Mouse (Mus musculus) spleen, embryonic (tissue): ENCODE results near the gene Smurf1.

Source experiments
- CTCF ChIA-PET: fragments of 350-600 bp; sonication (Branson Sonifier 250); formaldehyde crosslinking; loops from one replicate; lab custom pipeline; 2022; lab: Charles Lee

Smurf1 gene

DNA sequence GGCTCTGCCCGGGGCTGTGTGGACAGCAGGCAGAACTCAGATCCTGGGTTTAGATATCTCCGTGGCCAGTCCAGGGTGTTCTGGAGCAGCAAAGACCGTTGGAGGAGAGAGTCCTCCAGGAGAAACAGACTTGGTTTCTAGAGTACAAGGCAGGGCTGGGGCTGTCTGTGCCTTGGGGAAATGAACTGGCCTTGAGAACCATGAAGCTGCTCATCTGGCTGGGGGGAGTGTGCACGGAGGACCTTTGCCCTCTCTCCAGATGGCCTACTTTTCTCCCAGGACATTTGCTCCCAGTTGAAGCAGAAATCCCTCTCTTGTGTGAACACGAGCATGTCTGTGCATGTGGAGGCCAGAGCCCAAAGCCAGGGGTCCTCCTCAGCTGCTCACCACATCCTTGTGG, 93.3 kb downstream of the Smurf1 start:
- CTCF ChIA-PET: no interaction called here

DNA sequence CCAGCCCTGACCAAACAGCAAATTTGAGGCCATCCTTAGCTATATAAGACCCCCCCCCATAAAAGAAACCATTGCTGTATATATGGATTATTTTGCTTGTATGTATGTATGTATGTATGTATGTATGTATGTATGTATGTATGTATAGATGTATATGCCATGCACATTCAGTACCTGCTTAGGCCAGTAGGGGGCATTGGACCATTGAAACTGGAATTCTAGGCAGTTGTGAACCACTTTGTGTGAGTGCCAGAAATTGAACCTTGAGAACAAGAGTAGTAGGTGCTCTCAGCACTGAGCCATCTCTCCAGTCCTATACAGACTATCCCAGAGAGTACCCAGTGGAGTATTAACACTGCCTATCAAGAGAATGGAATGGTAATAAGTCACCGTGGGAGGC, 93.9 kb downstream of the Smurf1 start:
- CTCF ChIA-PET: interaction anchor here (1.2 kb wide), 1 partner anchor 10 kb away, joined by 3 read pairs; no protein-coding TSS in a partner anchor

DNA sequence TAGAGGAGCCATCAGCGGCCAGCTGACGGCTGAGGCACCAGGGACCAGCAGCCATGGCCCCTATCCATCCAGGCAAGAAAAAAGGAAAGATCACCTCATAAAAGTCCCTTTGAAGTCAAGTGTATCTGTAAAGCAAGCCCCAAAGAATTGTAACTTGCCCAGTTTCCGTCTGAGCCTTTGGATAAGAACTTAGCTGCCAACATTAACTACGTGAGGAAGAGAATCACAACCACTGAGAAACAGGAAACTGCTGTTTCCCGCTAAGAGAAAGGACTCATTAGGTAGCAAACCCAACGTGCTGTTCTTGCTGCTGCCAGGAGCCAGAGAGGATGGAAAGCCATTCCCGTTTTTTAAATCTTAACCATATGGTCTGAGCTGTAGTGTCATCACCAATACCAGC, 94.9 kb downstream of the Smurf1 start:
- CTCF ChIA-PET: interaction anchor here (1.2 kb wide), 1 partner anchor 11 kb away, joined by 3 read pairs; no protein-coding TSS in a partner anchor

DNA sequence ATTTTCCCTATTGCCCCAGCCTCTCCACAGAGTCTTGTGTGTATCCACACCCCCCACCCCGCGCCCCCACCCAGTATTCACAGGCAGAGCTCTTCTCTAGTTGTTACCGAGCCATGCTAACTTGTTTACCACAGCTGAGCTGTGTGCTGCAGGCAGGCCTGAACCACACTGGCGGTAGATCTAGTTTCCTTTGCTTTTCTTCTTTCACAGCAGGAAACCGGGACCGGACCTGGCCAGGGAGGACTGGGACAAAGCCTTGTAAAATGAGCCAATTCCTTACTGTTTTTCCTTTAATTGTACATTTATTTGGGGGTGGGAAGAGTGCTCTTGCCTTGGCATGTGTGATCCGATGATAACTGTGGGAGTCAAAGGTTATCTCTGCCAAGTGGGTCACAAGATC, 96.2 kb downstream of the Smurf1 start:
- CTCF ChIA-PET: no interaction called here

DNA sequence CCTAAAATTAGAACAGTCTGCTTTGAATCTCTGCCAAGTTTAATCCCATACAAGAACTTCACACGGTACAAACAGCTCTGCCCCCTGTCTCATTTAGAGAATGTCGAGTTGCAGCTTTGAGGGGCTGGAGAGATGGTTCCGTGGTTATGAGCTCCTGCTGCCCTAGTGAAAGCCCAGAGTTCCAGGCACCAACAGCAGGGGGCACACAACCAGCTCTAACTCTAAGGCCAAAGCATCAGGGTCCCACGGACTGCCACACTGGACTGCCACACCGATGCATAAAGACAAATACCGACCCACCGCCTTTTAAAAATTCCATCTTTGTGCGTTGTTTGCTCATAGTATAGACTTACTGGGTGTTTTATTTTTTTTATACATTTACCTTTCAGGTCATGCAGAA, 98.7 kb downstream of the Smurf1 start:
- CTCF ChIA-PET: interaction anchor here (0.6 kb wide), 1 partner anchor 11 kb away, joined by 3 read pairs; no protein-coding TSS in a partner anchor

DNA sequence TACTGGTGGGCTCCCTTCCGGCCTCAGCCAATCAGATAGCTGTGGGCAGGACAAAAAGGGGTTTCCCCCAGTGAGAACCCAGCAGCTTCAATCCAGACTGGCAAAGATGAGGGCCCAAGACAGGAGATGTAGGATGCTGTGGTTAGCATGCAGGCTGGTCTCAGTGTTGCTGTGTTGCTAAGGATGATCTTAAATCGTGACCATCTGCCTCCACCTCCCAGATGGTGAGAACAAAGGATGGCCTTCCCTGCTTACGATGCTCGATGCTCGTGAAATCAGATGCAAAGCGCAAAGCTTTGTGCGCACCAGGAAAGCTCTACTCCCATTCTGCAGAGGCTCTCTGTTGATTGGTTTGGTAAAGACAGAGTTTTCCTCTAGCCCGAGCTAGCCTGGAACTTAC, 104.7 kb downstream of the Smurf1 start:
- CTCF ChIA-PET: no interaction called here

DNA sequence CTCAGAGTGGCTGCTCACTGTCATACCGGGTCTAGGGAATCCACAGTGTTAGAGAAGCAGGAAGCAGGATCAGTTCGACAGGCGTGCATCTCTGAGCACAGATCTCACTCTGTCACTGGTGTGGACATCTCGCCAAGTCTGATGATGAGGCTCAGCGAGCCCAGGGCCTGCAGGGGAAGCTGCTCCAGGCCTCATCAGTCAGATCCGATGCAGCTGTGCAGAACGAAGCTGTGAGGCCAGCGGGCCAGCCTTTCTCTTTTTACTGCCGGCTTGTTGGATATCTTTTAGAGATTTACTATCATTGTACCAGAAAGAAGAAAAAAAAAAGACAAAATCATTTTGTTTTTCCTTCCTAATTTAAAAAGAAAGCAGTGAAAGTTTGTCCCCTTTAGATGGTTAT, 106.4 kb downstream of the Smurf1 start:
- CTCF ChIA-PET: no interaction called here

DNA sequence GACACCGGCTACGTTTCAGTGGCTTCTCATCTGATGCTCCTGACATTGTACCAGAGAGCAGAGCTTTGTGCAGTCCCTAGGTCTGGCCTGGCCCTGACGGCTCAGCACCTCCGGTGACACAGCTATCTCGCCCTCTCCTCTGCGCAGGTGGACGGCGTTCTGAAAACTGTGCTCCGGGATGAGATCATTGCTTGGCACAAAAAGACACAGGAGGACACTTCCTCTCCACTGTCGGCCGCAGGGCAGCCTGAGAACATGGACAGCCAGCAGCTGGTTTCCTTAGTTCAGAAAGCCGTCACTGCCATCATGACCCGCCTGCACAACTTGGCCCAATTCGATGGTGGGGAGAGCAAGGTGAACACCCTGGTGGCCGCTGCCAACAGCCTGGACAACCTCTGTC, 107.1 kb downstream of the Smurf1 start:
- CTCF ChIA-PET: no interaction called here

DNA sequence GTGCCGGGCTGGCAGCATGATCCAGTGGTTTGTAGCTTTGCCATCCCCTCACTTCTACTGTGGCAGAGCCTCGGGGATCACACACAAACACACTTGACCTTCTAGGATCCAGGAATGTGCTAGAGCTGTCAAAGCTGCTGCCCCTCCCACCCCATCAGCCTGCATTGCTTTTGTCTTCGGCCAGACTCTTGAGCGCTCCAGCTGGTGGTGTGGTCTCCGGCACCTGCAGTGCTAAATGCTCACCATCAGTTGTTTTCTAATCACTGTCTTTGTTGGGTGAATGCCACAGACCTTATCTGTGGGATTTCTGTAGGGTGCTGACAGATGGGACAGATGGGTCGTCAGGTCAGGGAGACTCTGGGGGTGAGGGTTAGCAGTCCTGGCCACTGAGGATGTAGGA, 109.7 kb downstream of the Smurf1 start:
- CTCF ChIA-PET: no interaction called here

DNA sequence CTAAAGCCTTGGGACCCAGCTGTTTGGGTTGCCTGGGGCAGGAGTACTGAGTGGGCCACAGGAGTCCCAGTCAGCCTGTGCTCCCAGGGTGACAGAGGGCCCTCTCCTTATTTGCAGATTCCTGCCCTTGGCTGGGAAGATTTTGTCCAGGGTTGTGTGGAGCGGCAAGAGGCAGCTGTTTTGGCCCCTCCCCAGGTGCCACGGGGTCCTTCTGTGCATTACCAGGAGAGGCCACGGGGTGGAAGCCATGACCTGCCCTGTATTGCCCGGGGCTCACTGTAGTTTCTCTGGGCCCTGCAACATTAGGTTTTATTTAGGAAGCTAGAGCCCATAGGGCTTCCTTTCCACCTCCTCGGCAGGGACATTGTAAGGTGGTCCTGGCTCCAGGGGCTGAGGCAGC, 111.7 kb downstream of the Smurf1 start:
- CTCF ChIA-PET: no interaction called here

DNA sequence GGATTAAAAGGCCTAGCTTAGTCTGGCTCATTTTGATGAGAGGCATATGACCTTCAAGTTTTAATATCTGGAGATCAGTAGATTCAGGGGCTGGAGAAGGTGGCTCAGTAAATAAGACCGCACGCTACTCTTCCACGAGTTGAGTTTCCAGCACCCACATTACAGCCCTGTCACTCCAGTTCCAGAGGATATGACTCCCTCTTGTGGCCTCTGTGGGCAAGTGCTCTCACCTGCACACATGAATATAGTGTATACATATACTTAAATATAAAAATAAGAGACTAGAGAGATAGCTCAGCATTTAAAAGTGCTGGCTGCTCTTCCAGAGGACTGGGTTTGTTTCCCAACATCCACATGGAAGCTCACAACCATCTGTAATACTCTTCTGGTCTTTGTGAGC, 113.8 kb downstream of the Smurf1 start:
- CTCF ChIA-PET: no interaction called here

DNA sequence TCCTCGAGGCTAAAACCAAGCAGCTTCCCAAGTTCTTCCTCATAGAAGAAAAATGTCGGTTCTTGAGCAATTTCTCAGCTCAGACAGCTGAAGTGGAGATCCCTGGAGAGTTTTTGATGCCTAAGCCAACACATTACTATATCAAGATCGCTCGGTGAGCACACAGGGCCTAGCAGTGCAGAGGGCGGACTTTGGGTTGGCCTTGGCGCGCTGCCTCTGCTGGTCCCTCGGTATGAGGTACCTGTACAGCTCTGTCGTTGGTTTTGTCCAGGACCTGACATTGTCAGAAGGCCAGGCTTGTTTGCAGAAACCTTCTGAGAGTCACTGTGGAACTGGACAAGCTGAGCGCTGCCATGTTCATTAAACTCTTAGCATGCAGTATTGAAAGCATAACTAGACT, 115.7 kb downstream of the Smurf1 start:
- CTCF ChIA-PET: no interaction called here

DNA sequence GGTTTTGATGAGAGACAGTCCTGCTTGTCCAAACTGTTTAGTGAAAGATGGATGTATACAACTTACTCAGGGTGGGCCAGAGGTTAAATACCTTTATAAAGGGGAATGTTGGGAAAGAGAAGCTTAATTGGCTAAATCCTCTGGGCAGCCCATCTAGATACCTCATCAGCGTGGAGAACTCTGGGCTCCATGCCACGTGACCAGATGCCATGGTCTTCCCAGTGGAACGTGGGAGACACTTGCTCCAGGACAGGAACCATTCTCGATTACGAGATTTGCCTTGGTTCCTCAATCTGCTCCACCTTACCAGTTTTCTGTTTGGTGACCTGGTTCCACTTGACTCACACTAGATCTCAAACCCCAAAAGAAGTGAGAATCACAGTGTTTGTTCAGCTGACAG, 116.9 kb downstream of the Smurf1 start:
- CTCF ChIA-PET: no interaction called here

DNA sequence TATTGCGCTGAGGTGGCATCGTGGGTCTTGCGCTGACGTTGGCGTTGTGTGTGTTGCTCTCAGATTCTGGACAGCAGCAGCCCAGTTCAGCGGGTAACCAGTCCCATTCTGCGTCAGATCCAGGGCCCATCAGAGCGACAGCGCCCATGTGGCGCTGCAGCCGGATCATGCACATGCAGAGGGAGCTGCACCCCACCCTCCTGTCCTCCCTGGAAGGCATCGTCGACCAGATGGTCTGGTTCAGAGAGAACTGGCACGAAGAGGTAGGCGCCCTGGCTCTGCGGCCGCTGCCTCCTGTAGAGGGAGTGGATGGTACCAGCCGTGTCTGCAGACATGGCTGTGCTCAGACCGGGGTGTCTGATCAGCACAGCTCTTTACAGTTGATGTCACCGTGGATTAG, 120.3 kb downstream of the Smurf1 start:
- CTCF ChIA-PET: no interaction called here

DNA sequence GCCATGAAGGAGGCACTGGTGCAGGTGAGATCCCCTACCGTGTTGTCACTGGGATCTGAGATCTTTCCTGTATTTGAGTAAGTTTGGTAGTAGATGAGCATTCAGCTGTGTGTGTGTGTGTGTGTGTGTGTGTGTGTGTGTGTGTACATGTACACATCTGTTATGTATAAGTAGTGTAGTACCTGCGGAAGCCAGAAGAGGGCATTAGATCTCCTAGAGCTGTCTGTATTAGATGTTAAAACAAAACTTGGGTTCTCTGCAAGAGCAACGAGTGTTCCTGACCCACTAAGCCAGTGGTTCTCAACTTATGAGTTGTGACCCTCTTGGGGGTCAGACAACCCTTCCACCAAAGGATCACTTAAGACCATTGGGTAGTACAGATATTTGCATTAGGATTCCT, 129.5 kb downstream of the Smurf1 start:
- CTCF ChIA-PET: no interaction called here

DNA sequence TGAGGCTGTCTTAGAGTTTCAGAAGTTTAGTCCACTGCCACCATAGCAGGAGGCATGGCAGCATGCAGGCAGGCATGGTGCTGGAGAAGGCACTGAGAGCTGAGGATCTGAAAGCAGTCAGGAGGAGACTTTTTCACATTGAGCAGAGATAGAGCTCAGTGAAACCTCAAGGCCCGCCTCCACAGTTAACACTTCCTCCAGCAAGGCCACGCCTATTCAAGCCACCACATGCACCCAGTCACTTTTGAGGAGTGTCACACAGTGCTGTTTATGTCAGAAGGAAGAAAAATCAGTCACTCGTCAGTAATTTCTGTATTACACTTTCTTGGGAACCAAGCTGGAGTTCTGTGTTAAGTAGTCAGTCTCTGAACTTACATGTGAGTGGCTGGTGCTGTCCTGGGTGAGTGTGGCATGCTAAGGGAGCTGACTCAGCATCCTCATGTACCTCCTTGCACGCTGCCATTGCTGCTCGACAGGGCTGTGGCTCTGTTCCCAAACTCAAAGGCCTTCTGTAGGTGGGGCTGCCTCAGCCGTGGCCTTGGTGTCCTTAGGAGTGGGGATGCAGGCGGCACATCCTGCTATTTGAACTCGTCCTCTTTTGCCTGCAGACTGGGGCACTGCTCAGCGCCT, 133.7 kb downstream of the Smurf1 start:
- CTCF ChIA-PET: no interaction called here

DNA sequence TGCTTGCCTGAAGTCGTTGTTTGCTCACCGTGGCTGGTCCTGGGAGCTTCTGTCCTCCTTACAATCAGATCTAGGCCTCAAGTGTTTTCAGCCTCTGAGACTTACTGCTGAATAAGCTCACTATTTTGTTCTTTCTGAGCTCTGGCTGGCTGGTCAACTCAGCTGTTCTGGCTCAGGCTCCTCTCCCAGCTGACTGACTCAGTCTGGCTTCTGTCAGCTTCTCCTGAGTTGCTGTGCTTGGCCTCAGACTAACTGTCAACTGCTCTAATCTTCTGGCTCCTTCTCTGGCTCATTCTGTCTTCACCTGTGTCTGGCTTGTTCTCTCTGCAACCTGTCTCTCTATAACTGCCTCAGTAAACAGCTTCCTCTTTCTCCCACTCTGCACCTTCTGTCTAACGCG, 136.0 kb downstream of the Smurf1 start:
- CTCF ChIA-PET: no interaction called here

DNA sequence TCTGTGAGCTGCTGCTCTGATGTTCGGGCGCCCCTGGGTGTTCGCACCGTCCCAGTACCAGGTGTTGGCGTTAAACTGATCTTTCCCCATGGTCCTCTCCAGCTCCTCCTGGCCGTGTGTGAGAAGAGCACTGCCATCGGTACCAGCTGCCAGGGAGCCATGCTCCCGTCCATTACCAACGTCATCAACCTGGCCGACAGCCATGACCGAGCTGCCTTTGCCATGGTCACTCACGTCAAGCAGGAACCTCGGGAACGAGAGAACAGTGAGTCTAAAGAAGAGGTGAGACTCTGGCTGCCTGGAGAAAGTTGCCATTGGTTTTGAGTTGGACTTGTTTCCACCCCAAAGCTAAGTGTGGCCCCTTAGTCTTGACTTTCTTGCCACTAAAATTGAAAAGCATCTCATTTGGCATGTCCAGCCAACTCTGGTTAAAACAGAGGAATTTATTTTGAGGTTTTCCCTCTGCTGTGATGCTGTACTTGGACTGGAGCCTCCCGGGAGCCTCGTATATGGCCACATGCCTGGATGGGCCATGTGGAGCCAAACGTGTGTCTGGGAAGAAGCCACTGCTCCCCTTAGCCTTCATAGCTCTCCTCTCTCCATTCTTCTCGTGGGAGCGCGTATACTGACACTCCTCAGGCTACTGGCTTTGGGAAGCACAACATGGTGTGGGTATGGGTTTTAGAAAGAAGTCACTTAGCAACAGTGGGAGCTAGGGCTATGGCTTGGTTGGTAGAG, 137.1 kb downstream of the Smurf1 start:
- CTCF ChIA-PET: no interaction called here
